Mouse (Mus musculus) kidney, postnatal 0 days (tissue): ENCODE results near the gene Tex21. TPM values are rescaled to one million over a fixed set of nuclear protein-coding genes. Genes with fewer than 3 reads are reported as not detected.

Experiments used
- ATAC-seq: fragments of 200-750 bp; cut with Nextera tagmentation; replicated peaks from 2 replicates; pipeline ENCODE4 v1.8.0; 2017; ENCODE audit warnings: low read depth, moderate number of reproducible peaks, moderate TSS enrichment, moderate library complexity; ENCODE audit not compliant: low FRiP score
- DNase-seq: peaks from one replicate; pipeline ENCODE4 v3.0.0-alpha.2; 2016; ENCODE audit warnings: low spot score
- H3K27ac ChIP-seq: fragments of 300-500 bp; sonication (generic); 2 replicates; pipeline ENCODE4 v1.5.1; 2014; ENCODE audit warnings: mild to moderate bottlenecking
- H3K27me3 ChIP-seq: fragments of 300-500 bp; sonication (generic); 2 replicates; pipeline ENCODE4 v1.6.1; 2014; ENCODE audit warnings: low read length, mixed read lengths; ENCODE audit not compliant: insufficient read depth
- H3K36me3 ChIP-seq: fragments of 300-500 bp; sonication (generic); 2 replicates; pipeline ENCODE4 v1.6.1; 2014; ENCODE audit warnings: low read length, mixed read lengths; ENCODE audit not compliant: insufficient read depth
- H3K4me1 ChIP-seq: fragments of 300-500 bp; sonication (generic); replicated peaks from 2 replicates; pipeline ENCODE4 v1.6.1; 2014; ENCODE audit warnings: antibody characterized with exemption, low read length, mixed read lengths; ENCODE audit not compliant: insufficient read depth
- H3K4me2 ChIP-seq: fragments of 300-500 bp; sonication (generic); 2 replicates; pipeline ENCODE4 v1.6.1; 2014; ENCODE audit warnings: mild to moderate bottlenecking, low read length, moderate library complexity, mixed read lengths
- H3K4me3 ChIP-seq: fragments of 300-500 bp; sonication (generic); replicated peaks from 2 replicates; pipeline ENCODE4 v1.5.1; 2014; ENCODE audit warnings: low read depth, low read length
- H3K9ac ChIP-seq: fragments of 300-500 bp; sonication (generic); 2 replicates; pipeline ENCODE4 v1.6.1; 2014; ENCODE audit warnings: low read depth, low read length
- H3K9me3 ChIP-seq: fragments of 300-500 bp; sonication (generic); replicated peaks from 2 replicates; pipeline ENCODE4 v1.6.1; 2016; ENCODE audit warnings: low read length, inconsistent platforms, mixed read lengths
- CTCF ChIP-seq: IDR thresholded peaks from 2 replicates; pipeline ENCODE4 v1.5.1; 2016; ENCODE audit warnings: antibody characterized with exemption, low read depth, mild to moderate bottlenecking, moderate library complexity
- WGBS: fragments of 180-500 bp; shearing (Covaris S2); extraction: QIAGEN DNeasy Blood & Tissue Kit; methylation state at CpG from one replicate; pipeline ENCODE4 v1.1.7; 2014; 5-methylcytosine and 5-hydroxymethylcytosine counted together
- polyA plus RNA-seq: library from polyadenylated mRNA; unstranded; fragments of >200 nt; fragmentation: Nextera tagmentation; extraction: Ambion mirVana; gene quantifications from 2 replicates; pipeline ENCODE4 v1.2.1, GENCODE M21; 2015

Tex21 gene
- polyA plus RNA-seq, 1 experiment from 2014 or later, result 0.08 TPM

DNA sequence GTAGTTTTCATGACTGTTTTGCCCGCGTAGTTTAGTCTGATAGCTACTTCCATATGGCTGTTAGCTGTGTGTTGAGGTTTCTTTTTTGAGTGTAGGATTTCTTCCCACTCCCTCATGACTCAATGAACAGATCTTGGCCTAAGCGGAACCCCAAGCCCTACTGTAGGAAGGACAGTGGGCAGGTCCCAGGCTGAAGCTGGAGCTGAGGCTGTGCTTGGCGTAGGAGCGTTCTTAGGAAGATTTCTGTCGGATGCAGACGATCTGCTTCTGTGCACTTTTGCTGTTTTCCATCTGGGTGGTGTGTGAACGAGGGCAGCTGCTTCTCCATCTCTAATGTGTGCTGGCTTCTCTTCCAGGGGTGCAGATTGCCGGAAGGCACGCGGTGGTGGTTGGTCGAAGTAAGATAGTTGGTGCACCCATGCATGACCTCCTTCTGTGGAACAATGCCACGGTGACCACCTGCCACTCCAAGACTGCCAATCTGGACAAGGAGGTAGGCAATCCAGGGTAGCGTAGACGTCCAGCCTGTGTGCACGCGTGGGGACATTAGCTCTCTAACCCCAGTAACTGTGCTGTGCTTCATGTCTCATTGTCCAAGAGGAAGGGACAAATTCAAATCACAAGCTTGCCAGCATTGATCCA is 36.1 kb upstream of the Tex21 start:
- TF ChIP-seq CTCF, result no peak
- no peak overlapping the region for H3K27ac ChIP-seq
- 85% methylated on average over 17 of the region's 17 CpGs for WGBS
- H3K4me2 ChIP-seq, result no peak overlapping the region
- H3K27me3 ChIP-seq, result no peaks in the 10 kb centered on the region
- no peaks in the 10 kb centered on the region for H3K4me1 ChIP-seq
- H3K9ac ChIP-seq, result no peak overlapping the region
- no peak overlapping the region for H3K4me3 ChIP-seq
- ATAC-seq (no peak), DNase-seq (no peak)
- H3K9me3 ChIP-seq, result no peaks in the 10 kb centered on the region
- peaks cover 24% of the 10 kb centered on the region for H3K36me3 ChIP-seq

DNA sequence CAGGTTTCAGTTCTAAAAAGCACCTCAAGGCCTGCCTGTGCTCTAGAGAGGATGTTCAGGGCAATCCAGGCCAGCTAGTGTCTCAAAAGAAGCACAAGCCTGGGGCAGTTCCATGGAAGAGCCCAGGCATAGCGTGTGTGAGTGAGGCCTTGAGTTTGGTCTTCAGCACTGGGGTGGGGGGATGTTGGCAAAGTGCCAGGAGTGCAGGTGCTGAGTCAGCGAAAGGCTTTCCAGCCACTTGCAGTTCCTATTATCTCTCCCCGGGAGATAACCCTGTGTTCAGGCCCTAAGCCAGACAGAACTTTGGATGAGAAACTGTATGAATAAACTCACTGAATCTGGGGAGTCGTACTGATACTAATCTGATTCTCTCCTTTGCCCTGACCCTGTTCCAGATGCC is 35.6 kb upstream of the Tex21 start:
- no peak for TF ChIP-seq CTCF
- WGBS, result 59% methylated on average over 4 of the region's 4 CpGs
- Histone ChIP-seq H3K9me3 (no peaks in the 10 kb centered on the region), H3K4me1 (no peaks in the 10 kb centered on the region), H3K27me3 (no peaks in the 10 kb centered on the region), H3K27ac (no peak overlapping the region), H3K4me2 (no peak overlapping the region), H3K4me3 (no peak overlapping the region), H3K36me3 (peaks cover 24% of the 10 kb centered on the region), H3K9ac (no peak overlapping the region)
- ATAC-seq (no peak), DNase-seq (no peak)

DNA sequence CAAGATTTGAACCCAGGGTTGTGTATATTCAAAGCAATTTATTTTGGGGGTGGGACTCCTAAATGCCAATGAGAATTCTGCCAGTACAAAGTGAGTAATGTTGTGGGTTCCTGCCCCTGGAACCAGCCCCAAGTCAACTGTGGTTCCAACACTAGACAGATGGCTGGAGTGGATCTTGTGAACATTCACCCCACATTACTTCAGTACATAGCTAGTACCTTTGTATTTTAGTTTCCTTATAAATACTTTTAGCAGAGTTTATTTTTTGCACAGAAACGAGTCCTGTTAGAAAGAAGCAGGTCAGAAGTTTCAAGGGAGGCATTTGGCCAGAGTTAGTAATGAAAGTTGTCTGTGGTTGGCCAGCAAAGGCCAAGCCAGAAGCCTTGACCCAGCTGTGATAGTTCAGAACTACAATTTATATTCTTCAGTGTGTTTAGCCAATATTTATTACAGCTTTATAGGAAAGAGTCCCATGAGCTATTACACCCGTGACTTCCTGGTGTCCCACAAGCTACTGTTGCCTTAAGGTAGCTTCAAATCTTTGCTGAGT is 34.6 kb upstream of the Tex21 start:
- H3K27me3 ChIP-seq, result no peaks in the 10 kb centered on the region
- no peak overlapping the region for H3K9ac ChIP-seq
- ATAC-seq (no peak), DNase-seq (no peak)
- no peak overlapping the region for H3K4me3 ChIP-seq
- H3K36me3 ChIP-seq, result peaks cover 20% of the 10 kb centered on the region
- WGBS, result 87% methylated on average over 2 of the region's 2 CpGs
- H3K4me1 ChIP-seq, result no peaks in the 10 kb centered on the region
- H3K4me2 ChIP-seq, result no peak overlapping the region
- TF ChIP-seq CTCF, result no peak
- no peaks in the 10 kb centered on the region for H3K9me3 ChIP-seq
- H3K27ac ChIP-seq, result no peak overlapping the region

DNA sequence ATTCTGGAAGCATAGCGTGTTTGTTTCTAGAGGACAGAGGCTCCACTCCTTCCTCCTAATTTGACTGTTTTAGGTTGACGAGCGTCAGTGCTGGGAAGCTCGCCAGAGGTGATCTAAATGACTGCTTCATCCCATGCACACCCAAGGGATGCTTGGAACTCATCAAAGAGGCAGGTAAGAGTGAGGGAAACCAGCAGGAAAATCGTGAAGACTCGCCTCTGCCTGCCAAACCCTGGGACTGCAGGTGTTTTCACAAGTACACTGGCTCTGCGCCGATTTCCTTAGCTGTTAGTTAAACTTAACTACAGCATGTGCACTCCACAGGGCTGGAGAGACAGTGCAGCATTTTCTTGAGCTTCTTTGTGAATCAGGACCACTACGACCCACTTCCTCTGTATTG is 34.0 kb upstream of the Tex21 start:
- WGBS, result 85% methylated on average over 9 of the region's 9 CpGs
- Histone ChIP-seq H3K4me3 (no peak overlapping the region), H3K4me2 (no peak overlapping the region), H3K27ac (no peak overlapping the region), H3K4me1 (no peaks in the 10 kb centered on the region), H3K36me3 (peaks cover 20% of the 10 kb centered on the region), H3K9me3 (no peaks in the 10 kb centered on the region), H3K27me3 (no peaks in the 10 kb centered on the region), H3K9ac (no peak overlapping the region)
- no peak for DNase-seq
- no peak for TF ChIP-seq CTCF
- ATAC-seq, result no peak

DNA sequence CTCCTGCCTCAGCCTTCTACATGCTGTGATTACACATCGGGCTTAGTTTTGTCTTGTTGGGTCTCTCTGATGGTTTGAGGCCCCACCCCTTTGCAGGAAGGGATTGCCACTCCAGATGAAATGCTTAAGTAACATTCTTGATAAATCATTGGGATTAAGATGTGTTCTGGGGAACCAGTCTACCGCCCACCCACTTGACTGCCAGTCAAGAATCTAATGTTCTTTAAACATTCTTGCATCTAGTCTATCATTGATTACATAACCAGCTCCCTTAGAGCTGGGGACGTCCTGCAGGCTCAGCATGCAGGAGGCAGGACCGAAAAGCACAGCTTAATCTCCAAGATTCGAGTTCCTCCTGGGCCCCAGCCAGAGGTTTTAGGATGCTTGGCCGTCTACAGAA is 31.7 kb upstream of the Tex21 start:
- WGBS, result 77% methylated on average over 6 of the region's 6 CpGs
- Histone ChIP-seq H3K36me3 (peaks cover 12% of the 10 kb centered on the region), H3K27ac (no peak overlapping the region), H3K9me3 (no peaks in the 10 kb centered on the region), H3K27me3 (no peaks in the 10 kb centered on the region), H3K4me2 (no peak overlapping the region), H3K4me3 (no peak overlapping the region), H3K9ac (no peak overlapping the region), H3K4me1 (no peaks in the 10 kb centered on the region)
- no peak for DNase-seq
- no peak for TF ChIP-seq CTCF
- no peak for ATAC-seq

DNA sequence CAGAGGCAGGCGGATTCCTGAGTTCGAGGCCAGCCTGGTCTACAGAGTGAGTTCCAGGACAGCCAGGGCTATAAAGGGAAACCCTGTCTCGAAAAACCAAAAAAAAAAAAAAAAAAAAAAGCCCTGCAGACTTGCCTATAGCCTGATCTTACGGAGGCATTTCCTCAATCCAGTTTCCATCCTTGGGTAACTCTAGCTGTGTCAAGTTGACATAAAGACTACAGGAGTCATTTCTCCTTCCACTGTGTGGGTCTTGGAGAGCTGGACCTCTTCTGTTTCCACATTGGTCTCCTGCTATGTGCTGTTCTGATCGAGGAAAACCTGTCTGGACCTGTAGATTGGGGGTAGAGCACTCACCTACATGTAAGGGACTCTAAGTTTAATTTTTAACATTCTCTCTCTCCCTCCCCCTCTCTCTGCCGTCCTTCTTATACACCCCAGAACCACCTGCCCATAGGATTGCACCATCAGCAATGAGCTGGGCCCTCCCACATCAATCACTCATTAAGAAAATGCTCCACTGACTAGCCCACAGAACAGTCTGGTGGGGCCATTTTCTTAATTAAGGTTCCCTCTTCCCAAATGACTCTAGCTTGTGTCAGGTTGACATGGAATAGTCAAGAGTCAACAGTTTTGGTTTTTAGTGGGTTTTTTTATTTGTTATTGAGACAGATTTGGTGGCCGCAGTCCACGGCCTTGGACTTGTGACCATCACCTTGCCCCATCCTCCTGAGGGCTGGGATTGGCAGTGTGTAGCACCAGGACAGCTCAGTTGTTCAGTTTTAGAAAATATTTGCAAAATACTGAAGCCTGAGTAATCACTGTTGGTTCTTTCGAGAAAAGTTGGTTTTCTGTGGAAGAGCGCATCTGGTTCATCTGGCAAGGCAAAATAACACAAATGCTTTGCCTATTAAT is 26.3 kb upstream of the Tex21 start:
- H3K27ac ChIP-seq, result no peak overlapping the region
- WGBS, result 84% methylated on average over 9 of the region's 10 CpGs
- no peaks in the 10 kb centered on the region for H3K27me3 ChIP-seq
- no peaks in the 10 kb centered on the region for H3K4me1 ChIP-seq
- H3K9me3 ChIP-seq, result no peaks in the 10 kb centered on the region
- no peak overlapping the region for H3K9ac ChIP-seq
- ATAC-seq, result peak; percentile 63; the same call in 1 of the 2 replicates
- TF ChIP-seq CTCF, result no peak
- DNase-seq, result peak; percentile 3
- no peak overlapping the region for H3K4me2 ChIP-seq
- H3K4me3 ChIP-seq, result no peak overlapping the region
- peaks cover 7% of the 10 kb centered on the region for H3K36me3 ChIP-seq
